Mouse (Mus musculus) spleen, adult 12 weeks (tissue): ENCODE results near the gene Ssh2.
A peak's percentile ranks its signal among the peaks of the same experiment; 100 is the strongest.

ENCODE experiments used
- DNase-seq: peaks from one replicate; pipeline ENCODE4 v3.0.0; 2022; ENCODE audit warnings: low spot score

The Ssh2 gene

GRCm38 (mm10) chr11:77215951-77216760 is at the start of gene Ssh2:
Gene Ssh2, plus strand, starts transcription at chr11:77216287.
- DNase-seq = peak; percentile 70

DNA sequence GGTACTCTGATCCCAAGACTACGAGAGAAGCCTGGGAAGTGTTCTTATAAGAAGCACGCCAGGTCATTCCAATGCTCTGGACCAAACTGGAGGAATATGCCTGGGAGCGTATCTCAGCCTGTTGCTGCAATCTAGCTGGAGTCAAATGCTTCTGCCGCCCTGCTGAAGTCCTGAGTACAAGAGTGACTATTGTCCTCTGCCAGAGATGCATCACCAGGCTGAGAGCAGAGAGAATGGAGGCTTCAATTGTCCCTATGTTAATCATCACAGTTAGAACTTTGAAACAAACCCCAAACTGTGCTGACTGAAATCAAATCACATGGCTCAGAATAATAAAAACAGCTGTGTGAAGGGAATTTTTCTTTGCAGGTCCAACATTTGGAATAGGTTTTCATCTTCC is 42.4 kb upstream of the Ssh2 start:
- no peak for DNase-seq

GRCm38 (mm10) chr11:77174531-77174930 is 41.6 kb upstream of the Ssh2 start:
- DNase-seq = no peak

GRCm38 (mm10) chr11:77179771-77180170 is 36.3 kb upstream of the Ssh2 start:
- no peak for DNase-seq

GRCm38 (mm10) chr11:77180886-77181285 is 35.2 kb upstream of the Ssh2 start:
- DNase-seq = no peak

- DNase-seq = no peak
Measured at GRCm38 (mm10) chr11:77181528-77181927, 34.6 kb upstream of the Ssh2 start.

DNA sequence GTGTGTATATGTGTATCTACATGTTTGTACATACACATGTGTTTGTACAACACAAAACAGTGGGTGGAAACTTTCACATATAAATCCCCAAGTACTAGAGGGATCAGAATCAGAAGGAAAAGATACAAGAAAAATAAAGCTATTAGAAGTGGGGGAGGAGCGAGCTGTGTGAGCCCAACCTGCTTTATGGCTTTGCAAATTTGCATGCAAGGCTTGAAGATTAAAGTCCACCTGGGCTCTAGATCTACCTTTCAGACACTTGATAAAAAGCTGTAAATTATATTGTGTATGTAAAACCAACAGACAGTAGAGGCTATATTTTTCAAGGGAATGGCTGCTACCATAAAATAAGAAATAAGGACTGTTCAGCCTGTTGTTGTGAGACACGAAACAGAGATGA is 34.0 kb upstream of the Ssh2 start:
- DNase-seq = no peak

DNA sequence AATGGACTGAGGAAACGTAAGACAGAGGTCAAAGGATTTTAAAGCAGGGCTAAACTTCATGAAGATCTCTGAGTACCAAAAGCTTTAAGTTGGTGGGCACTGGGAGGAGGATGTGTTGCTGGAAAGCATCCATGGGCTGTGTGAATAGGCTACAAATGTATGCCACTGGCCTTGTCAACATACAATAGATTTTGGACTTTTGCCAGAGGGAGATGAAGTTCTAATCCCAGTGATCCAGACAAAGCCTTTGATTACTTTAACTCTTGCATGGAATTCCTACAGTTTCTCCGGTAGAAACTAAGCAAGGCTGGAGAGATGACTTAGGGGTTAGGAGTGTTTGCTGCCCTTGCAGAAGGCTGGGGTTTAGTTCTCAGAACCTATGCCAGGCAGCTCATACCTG is 33.5 kb upstream of the Ssh2 start:
- DNase-seq = no peak

GRCm38 (mm10) chr11:77184926-77185325 is 31.2 kb upstream of the Ssh2 start:
- DNase-seq = no peak

GRCm38 (mm10) chr11:77188868-77189267 is 27.2 kb upstream of the Ssh2 start, which contains the start of gene Efcab5:
Gene Efcab5, minus strand, starts transcription at chr11:77188968.
- DNase-seq = no peak

DNA sequence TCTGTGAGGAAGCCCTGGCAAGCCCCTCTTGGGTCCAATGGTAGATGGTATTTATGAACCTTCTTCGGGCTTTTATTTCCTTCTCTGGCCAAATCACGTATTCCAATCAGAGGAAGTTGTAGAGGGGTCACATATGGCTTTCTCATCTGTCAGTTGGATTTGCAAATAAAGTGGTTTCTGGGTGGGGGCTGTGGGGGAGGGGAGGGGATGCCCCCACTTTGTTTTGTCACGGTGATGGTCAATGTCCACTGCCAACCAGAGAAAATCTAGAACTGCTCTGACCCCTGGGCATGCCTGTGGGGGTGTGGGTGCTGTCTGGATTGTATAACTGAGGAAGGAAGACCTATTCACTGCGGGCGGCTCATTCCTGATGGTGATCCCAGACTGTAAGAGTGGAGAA is 22.7 kb upstream of the Ssh2 start:
- DNase-seq = no peak

DNA sequence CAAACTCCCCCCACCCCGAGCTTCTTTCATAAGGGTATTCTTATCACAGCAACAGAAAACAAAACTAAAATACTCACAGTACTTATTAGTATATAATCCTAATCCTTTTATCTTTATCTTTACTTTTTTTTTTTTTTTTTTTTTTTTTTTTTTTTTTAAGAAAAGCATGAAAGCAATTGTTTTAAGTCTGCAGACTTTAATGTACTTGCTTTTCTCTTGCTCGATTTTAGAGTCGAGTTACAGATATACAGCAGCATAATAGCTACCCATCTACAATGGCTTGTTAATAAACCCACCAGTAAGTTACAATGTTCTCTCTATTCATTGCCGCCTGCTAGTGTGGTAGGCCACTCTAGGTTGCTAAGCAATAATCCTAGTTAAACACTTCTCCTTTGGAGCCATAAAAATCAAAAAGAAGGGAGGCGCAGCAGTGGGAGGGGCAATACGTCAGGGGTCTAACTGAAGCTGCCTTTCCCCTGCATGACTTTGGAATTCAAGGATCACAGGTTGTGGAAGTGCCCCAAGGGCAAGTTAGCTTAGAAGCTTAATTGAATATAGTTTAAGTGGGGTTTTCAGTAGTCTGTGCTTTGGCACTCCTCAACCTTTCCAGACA is 22.0 kb upstream of the Ssh2 start:
- DNase-seq = no peak

- no peak for DNase-seq
Measured at GRCm38 (mm10) chr11:77194762-77195161, 21.3 kb upstream of the Ssh2 start.

- DNase-seq = no peak
Measured at GRCm38 (mm10) chr11:77195360-77196109, 20.6 kb upstream of the Ssh2 start.

- DNase-seq = no peak
Measured at GRCm38 (mm10) chr11:77196181-77197143, 19.6 kb upstream of the Ssh2 start.

- DNase-seq = no peak
Measured at GRCm38 (mm10) chr11:77199636-77200035, 16.5 kb upstream of the Ssh2 start.

DNA sequence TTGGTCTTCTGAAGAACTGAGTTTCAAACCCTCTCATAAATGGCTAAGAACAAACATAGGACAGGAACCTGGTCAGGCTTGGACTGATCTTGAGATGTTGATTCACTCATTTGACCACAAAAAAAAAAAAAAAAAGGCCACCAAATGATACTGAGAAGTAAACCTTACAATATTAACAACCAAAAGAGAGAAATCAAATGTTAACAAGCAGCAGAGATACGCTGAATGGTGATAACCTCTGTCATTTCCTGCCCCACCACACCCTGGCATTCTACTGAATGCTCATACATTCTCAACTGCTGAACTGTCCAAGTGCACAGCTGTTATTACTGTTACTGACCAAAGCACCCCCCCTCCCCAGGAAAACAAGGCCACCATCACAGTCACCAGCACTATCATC is 15.4 kb upstream of the Ssh2 start:
- DNase-seq = no peak

GRCm38 (mm10) chr11:77214142-77214692 is 1.9 kb upstream of the Ssh2 start:
- DNase-seq = no peak

DNA sequence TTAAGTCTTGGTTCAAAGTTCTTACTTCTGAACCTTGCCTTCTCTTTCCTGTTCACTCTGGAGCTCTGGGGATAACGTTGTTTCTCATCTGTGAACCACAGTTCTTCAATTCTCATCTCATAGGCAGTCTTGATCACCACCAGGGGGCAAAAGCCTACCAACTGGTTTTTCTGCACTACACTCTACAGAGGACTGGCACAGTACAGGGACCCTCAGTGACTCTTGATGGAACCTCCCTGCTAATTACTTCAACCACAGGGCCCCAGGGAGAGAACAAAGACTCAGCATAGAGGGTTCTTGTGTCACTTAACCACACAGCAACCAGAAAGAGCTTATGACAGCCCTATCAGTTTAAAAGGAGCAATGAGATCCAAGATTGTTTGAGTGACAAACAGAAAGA is 1.3 kb upstream of the Ssh2 start:
- peak; percentile 35 for DNase-seq

DNA sequence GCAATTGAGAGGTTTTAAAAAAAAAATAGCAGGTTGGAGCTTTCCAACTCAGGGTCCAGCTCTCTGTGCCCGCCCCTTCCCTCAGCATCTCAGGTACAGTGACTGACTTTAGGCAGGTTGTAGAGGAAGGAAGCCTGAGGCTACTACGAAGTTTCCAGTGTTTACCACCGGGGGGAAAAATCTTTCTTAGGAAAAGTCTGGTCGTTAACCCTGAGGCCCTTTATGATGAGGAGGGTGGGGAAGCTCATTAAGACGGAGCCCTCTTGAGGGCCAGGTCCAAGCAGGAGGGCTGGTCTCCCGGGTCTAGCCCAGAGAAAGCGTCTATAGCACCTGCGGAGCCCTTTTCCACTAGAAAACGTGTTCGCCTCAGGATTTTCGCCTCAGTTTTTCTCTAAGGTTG is 604 bp upstream of the Ssh2 start:
- no peak for DNase-seq

DNA sequence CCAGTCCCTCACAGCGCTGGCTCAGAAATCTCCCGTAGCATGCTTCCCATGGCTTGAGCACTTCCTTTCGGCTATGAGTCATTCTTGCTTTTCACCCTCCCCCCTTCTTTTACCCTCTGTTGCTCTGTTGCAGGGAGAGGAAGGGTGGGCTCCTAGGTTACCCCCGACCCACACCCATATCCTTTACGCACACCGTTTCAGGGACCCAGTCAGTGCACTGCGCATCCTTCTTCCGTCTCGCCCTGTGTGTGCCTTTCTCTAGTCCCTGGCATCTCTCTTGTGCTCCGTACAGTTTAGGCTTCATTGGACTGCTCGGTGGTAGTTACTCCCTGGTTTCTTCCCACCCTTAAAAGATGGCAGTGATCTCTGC is 659 bp downstream of the Ssh2 start:
- DNase-seq = no peak

- no peak for DNase-seq
Measured at GRCm38 (mm10) chr11:77230765-77231164, 14.7 kb downstream of the Ssh2 start.
